Mouse (Mus musculus): ENCODE data around the gene Ildr1.
A peak's percentile ranks its signal among the peaks of the same experiment; 100 is the strongest.

Gene Ildr1

GRCm38 (mm10) chr16:36693818-36694413 is at the start of gene Ildr1:
TSS of gene Ildr1 (plus strand) at chr16:36693978.
- DNase-seq (ENCODE audit: low spot score in 2 of 2) = peak; percentile 61 to 70

DNA sequence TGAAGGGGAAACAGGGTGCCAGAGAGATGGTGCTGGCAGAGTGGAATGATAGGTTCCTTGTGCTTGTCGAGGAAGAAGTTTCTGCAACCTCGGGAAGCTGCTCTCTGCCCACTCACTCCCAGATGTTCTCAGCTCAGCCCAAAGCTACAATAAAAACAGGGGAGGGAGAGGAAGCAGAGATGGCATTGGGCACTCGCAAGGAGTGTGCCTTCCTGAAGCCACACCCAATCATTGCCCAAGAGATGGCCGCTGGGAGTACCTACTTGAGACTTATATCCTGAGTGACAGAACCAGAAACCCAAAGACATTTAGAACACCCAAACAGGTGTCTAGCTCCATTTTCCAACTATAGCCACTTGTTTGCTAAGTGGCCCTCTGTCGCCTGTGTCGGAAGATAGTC is 48.7 kb upstream of the Ildr1 start:
- no peak for DNase-seq (ENCODE audit: low spot score in 2 of 2)

DNA sequence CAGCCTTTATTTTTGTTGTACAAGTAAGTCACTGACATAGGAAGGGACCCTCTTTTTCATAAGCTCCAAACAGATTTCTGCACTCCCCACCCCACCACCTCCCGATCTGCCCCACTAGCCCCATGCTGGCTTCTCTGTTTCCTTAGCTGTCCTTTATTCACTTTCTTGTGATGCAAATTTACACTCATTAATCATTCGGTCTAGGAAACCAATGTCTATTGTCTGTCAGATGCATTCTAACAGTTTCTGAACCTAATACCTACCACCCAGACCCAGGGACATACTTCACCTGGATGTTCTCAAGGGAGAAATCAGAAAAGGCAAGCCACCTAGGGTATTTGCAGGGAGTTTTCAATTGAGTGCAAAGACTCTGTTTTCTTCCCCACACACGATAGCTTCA is 44.5 kb upstream of the Ildr1 start:
- DNase-seq (ENCODE audit: low spot score in 2 of 2) = no peak

- no peak for DNase-seq (ENCODE audit: low spot score in 2 of 2)
Observed at GRCm38 (mm10) chr16:36650511-36650910, 43.3 kb upstream of the Ildr1 start.

GRCm38 (mm10) chr16:36651174-36651766 is 42.5 kb upstream of the Ildr1 start:
- no peak for DNase-seq (ENCODE audit: low spot score in 2 of 2)

GRCm38 (mm10) chr16:36655199-36655598 is 38.6 kb upstream of the Ildr1 start:
- no peak for DNase-seq (ENCODE audit: low spot score in 2 of 2)

DNA sequence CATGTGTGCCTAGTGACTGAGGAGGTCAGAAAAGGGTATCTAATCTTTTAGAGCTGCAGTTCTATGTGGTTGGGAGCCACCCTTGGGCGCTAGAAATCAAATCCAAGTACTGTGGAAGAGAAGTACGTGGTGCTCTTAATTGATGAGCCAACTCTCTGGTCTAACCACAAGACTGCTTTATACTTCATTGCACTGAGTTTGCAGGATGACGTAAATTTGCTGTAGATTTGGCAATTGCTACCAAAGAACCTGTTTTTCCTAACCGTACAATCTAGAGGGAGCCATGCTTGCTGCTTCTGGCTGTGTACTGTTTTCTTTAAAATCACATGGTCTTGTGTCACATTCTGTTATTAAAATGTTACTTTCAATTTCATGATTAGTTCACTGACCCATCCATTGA is 37.9 kb upstream of the Ildr1 start:
- no peak for DNase-seq (ENCODE audit: low spot score in 2 of 2)

- no peak for DNase-seq (ENCODE audit: low spot score in 2 of 2)
Observed at GRCm38 (mm10) chr16:36661330-36661729, 32.4 kb upstream of the Ildr1 start.

- DNase-seq (ENCODE audit: low spot score in 2 of 2) = no peak
Observed at GRCm38 (mm10) chr16:36663484-36663883, 30.3 kb upstream of the Ildr1 start.

DNA sequence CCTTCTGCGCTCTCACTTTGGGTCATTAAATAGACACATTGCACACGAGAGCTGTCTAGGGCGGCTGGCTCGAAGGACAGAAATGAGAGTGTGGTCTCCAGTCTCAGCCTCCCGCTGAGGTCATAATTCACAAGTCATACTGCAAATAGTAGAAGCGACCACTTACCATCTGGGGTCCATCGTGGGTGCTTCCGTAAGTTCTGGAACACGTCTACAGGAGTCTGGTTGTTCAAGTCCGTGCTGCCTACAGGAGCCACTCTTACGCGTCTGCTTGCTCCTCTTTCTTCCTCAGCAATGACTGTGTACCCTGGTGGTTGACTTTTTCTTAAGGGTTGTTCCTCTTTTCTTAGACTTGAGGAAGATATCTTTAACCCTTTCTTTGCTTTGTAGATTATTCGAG is 28.0 kb upstream of the Ildr1 start, which contains the start of gene Cd86:
Gene Cd86, minus strand, starts transcription at position 300 of the 400 bp plus-strand sequence.
- no peak for DNase-seq (ENCODE audit: low spot score in 2 of 2)

GRCm38 (mm10) chr16:36666448-36667017 is 27.2 kb upstream of the Ildr1 start:
- DNase-seq (ENCODE audit: low spot score in 2 of 2) = no peak

- no peak for DNase-seq (ENCODE audit: low spot score in 2 of 2)
Observed at GRCm38 (mm10) chr16:36670590-36670989, 23.2 kb upstream of the Ildr1 start.

DNA sequence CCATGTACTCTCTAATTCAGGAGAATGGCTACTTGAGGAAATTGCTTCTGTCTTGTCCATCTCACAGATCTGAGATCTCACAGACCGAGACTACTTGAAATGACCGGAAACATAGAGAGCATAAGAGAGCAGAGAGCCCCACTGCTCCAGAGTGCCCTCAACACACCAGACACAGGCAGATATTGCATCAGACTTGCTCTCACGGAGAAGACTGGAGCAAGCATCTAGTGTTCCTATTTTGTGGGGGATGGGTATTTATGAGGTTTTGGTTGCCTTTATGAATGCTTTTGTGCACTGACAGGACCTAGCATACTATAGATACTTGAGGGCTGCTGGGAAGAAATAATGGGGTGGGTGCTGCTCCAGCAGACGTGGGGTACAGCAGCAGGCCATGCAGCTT is 20.6 kb upstream of the Ildr1 start:
- no peak for DNase-seq (ENCODE audit: low spot score in 2 of 2)

DNA sequence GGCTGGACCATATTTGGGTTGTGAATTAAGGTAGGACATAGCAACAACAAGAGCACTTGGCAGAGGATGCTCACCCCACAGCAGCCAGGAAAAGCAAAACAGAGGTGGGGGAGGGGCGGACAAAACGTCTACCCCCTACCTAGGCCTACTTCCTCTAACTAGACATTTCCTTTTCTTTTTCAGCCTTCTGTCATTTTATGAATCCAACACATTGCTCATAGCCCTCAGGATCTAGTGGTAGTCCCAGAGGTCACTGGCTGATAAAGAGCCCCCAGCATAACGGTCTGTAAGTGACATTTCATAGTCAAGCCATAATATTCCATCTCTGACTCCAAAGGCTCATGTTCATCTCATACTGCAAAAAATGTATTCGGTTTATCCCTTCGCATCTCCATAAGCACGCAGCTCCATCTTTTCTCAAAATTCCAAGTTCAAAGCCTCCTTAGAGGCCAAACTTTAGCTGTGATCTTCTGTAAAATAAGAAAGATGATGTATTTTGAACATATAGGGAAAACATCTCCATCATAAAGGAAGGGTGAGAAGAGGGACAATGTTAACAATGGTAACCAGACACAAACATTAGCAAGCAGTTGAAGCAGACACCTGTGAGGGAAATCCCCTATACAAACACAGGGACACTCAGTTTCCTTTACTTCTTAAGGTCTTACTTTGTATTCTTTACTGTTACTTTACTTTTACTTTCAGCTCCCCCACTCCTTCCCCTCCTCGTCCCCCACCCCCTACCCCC is 19.1 kb upstream of the Ildr1 start:
- no peak for DNase-seq (ENCODE audit: low spot score in 2 of 2)

DNA sequence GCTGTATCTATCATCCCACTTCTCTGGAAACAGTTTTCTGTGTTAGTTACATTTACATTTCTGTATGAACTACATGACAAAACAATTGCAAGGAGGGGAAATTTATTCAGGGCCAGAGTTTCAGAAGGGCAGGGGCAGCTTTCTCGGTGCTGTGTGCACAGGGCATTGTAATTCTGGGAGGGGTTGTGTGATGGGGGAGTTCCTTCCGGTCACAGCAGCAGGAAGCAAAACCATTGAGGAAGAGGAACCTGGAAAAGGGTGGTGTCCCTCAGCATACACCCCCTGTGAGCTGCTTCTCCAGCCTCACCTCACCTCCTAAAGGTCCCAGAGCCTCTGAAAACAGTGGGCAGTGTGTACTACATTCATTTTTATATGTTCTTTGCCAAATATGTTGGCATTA is 18.5 kb upstream of the Ildr1 start:
- DNase-seq (ENCODE audit: low spot score in 2 of 2) = no peak

DNA sequence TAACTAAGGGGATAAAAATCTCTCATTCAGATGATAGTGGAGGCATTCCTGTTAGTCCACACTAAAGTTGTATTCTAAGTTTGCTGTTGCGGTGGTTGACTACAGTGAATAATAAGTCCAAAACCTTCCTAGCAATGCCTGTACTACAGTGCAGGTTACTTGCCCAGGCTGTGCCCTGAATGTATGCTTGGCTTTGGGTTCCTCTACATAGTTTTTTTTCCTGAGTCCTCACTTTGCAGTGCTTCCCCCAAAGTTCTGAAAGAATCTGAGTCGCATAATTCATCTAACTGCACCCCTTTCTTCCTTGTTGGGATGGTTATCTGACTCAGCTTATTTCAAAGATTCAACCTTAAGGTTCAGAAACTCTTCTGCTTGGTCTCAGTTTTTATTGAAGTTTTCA is 17.9 kb upstream of the Ildr1 start:
- no peak for DNase-seq (ENCODE audit: low spot score in 2 of 2)

DNA sequence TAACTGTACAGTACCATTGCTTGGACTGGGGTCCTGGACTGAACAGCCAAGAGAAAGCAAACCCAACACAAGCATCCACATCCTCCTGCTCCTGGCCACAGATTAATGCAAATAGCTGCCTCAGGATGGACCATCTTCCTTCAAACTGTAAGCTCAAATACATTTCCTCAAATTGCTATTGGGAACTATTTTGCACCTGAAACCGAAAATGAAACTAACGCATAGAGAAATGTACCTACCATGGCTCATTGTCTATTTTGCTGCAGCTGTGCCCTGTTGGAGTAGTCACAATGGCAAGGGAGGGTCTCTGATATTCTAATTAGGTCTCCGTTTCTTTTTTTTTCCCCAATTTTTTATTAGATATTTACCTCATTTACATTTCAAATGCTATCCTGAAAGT is 11.9 kb upstream of the Ildr1 start:
- no peak for DNase-seq (ENCODE audit: low spot score in 2 of 2)

DNA sequence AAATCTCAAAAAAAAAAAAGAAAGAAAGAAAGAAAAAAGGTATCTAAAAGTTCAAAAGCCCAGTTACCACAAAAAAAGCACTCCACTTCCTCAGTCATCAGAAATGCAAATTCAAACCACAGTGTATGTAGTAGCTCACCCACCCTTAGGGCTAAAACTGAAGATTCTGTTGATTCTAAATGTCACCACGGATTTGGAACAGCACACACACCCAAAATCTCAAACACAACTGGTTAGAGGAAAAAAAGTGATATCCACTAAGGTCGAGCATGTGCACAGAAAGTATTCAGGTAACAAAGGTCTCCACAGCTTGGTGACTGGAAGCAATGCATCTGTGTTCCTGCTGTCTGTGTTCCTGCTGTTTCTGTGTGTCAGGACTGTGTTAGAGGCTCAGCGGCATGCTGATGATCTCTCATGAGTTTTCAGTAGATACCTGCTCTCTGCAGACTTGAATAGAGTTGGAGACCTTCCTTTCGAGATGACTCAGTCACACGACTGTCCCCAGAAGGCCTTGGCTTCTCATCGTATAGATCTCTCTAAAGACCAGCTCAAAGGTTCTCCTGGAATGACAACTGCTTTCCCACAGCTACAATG is 9.4 kb upstream of the Ildr1 start:
- no peak for DNase-seq (ENCODE audit: low spot score in 2 of 2)

GRCm38 (mm10) chr16:36688076-36688475 is 5.7 kb upstream of the Ildr1 start:
- DNase-seq (ENCODE audit: low spot score in 2 of 2) = no peak

GRCm38 (mm10) chr16:36691484-36691883 is 2.3 kb upstream of the Ildr1 start:
- no peak for DNase-seq (ENCODE audit: low spot score in 2 of 2)

DNA sequence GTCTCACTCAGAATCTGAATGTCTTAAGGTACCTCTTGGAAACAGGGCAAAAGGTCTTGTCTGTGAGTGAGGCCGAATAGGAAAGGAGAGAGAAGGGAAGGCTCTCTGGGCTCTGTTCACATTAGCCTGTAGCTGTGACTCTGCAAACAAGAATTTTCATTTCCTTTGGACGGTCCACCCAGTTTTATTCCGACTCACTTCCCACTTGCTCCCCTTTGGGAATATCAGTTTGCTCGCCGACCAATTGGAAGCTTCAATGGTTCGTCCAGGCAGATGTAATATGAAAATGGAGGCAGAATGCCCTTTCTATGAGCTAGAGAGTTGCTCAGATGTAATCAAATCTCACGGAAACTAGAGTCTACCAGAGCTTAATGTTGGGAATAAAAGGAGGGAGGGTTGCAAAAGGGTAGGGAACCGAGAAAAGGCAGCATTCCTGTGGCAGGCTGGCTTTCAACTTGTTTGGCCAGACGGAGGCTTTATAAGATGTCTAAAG is 1.1 kb downstream of the Ildr1 start:
- no peak for DNase-seq (ENCODE audit: low spot score in 2 of 2)

- no peak for DNase-seq (ENCODE audit: low spot score in 2 of 2)
Observed at GRCm38 (mm10) chr16:36697331-36697730, 3.6 kb downstream of the Ildr1 start.

All from urinary bladder, adult 18-20 months (tissue).